Mouse (Mus musculus) ES-Bruce4 (cell line): ENCODE results near the gene Flywch1.

Source experiments
- CTCF ChIP-seq: IDR thresholded peaks from one replicate; pipeline ENCODE4 v1.8.1; 2011; ENCODE audit warnings: low read depth, low read length
- POLR2A ChIP-seq: IDR thresholded peaks from one replicate; pipeline ENCODE4 v1.8.1; 2011; ENCODE audit warnings: low read length; ENCODE audit not compliant: insufficient read depth

DNA sequence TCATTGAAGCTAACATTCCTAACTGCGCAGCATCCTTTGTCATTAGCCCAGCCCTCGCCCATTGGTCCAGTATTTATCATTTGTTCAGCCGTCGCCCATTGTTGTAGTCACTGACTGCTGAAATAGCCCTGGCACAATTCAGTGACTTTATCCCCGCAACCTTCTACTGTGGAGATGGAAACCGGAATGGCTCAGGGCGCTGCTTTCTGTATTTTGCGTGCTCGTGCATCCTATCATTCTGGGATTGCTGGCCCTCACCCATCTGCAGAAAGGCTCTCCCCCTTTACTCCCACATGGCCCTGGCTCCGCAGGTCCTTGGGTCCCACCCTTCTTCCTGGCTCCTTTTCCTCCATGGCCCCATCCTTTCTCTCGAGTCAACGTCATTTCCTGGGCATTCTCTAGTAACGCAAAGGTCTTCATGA, 15.1 kb upstream of the Flywch1 start:
- TF ChIP-seq POLR2A: no peak
- TF ChIP-seq CTCF: no peak
